Mouse (Mus musculus) v-Abl transformed pro-B cells (cell line): Measurements from ENCODE around the gene Tsr1.

Experiments
- in situ Hi-C, 2 experiments: fragments of 400-800 bp; cut with MboI; formaldehyde crosslinking; loops; one replicate each; pipeline ENCODE4 v1.15.1; 2025; ENCODE audit not compliant: unreplicated experiment in 2 of 2

The Tsr1 gene

GRCm38 (mm10) chr11:74896901-74897677 lies 782 bp upstream of the Tsr1 start, which contains the start of gene Sgsm2:
Gene Sgsm2 (minus strand): TSS chr11:74897060.
- in situ Hi-C loops, result no loop called here

- in situ Hi-C loops, result no loop called here
These were observed 601 bp downstream of the Tsr1 start for GRCm38 (mm10) chr11:74898517-74898827.

GRCm38 (mm10) chr11:74901555-74901954 lies 3.7 kb downstream of the Tsr1 start:
- in situ Hi-C loops, result no loop called here

GRCm38 (mm10) chr11:74902416-74902815 lies 4.5 kb downstream of the Tsr1 start:
- in situ Hi-C loops, result no loop called here

- in situ Hi-C loops, result no loop called here
These were observed 10.0 kb downstream of the Tsr1 start for GRCm38 (mm10) chr11:74907850-74908249.

- in situ Hi-C loops, result no loop called here
These were observed 10.9 kb downstream of the Tsr1 start for GRCm38 (mm10) chr11:74908618-74909399.

- in situ Hi-C loops, result no loop called here
These were observed 12.1 kb downstream of the Tsr1 start for GRCm38 (mm10) chr11:74909978-74910377.

- in situ Hi-C loops, result no loop called here
These were observed 14.6 kb downstream of the Tsr1 start for GRCm38 (mm10) chr11:74912492-74912891.

GRCm38 (mm10) chr11:74919249-74919648 lies 21.4 kb downstream of the Tsr1 start:
- in situ Hi-C loops, result no loop called here

- in situ Hi-C loops, result no loop called here
These were observed 26.3 kb downstream of the Tsr1 start for GRCm38 (mm10) chr11:74924149-74924548.

GRCm38 (mm10) chr11:74925577-74926387 lies 27.9 kb downstream of the Tsr1 start, which contains the start of the genes Smg6 and Srr:
Gene Smg6 (plus strand): TSS chr11:74925823.
Gene Srr (minus strand): TSS chr11:74925948.
- in situ Hi-C loops, result no loop called here

GRCm38 (mm10) chr11:74926388-74927005 lies 28.6 kb downstream of the Tsr1 start:
- in situ Hi-C loops, result no loop called here

GRCm38 (mm10) chr11:74927236-74927725 lies 29.4 kb downstream of the Tsr1 start:
- in situ Hi-C loops, result no loop called here

GRCm38 (mm10) chr11:74929111-74929510 lies 31.2 kb downstream of the Tsr1 start:
- in situ Hi-C loops, result no loop called here

- in situ Hi-C loops, result no loop called here
These were observed 32.5 kb downstream of the Tsr1 start for GRCm38 (mm10) chr11:74930391-74930790.

- in situ Hi-C loops, result no loop called here
These were observed 48.5 kb downstream of the Tsr1 start for GRCm38 (mm10) chr11:74946348-74946747.

- in situ Hi-C loops, result no loop called here
These were observed 57.0 kb downstream of the Tsr1 start for GRCm38 (mm10) chr11:74954901-74955300.

GRCm38 (mm10) chr11:74956006-74956405 lies 58.1 kb downstream of the Tsr1 start:
- in situ Hi-C loops, result no loop called here

GRCm38 (mm10) chr11:74957600-74957999 lies 59.7 kb downstream of the Tsr1 start:
- in situ Hi-C loops, result no loop called here
